Mouse (Mus musculus) C2C12 (cell line): ENCODE measurements around the gene Msantd2.

ENCODE experiments used
- CTCF ChIP-seq: IDR thresholded peaks from one replicate; pipeline ENCODE4 v1.5.1; 2011; ENCODE audit not compliant: control insufficient read depth, insufficient read depth, insufficient read length
- USF1 ChIP-seq: IDR thresholded peaks from one replicate; pipeline ENCODE4 v1.6.1; 2011; ENCODE audit warnings: low read depth, mild to moderate bottlenecking, control low read depth, moderate library complexity

- TF ChIP-seq USF1 (peak; percentile 40), CTCF (no peak)
Measured at GRCm38 (mm10) chr9:37556366-37556765, 67.2 kb downstream of the Msantd2 start.
